Mouse (Mus musculus) left cerebral cortex, postnatal 10 days (tissue): ENCODE data around the gene Cap2. TPM values are rescaled to one million over a fixed set of nuclear protein-coding genes. Genes with fewer than 3 reads are reported as not detected.

Experiments
- DNase-seq, 2 experiments: peaks; one replicate each; pipeline ENCODE4 v3.0.0; 2021 to 2022; ENCODE audit warnings: low spot score in 2 of 2, mixed read lengths in 1 of 2; ENCODE audit errors: extremely low spot score in 1 of 2
- intact Hi-C: fragments of 180-260 bp; cut with DNase I; formaldehyde crosslinking; loops from one replicate; pipeline ENCODE4 v1.15.1; 2025
- total RNA-seq, 2 experiments: library from RNA; stranded (reverse); gene quantifications; 2 replicates each; pipeline ENCODE4 v1.2.3; 2021

The Cap2 gene
- 10 to 100 TPM; 86.0 to 95.9 TPM for total RNA-seq

DNA sequence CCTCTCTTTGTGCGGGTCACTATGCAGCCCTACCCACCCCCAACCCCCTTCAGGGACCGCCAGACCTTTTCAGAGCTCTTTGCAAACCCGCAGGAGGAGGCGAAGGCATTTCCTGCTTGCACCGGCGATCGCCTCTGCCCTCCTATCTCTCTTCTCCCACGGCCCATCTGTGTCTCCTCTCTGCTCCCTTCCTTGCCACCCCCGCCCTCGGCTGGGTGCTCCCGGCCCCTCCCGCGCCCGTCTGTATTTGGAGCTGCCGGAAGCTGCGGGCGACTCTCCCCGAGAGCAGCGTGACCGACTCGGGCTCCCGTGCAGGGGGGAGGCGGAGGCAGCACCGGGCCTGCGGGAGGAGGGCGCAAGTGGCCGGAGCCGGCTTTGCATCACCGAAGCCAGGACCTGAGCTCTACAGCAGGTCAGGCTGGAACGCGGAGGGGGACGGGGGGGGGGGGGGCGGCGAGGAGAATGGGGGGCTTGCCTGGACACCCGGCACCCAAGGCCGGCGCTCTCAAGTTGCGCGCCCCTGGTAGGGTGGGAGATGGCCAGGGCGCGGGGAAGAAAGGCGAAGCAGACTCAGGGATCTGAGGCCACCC, at the start of gene Cap2:
Gene Cap2 (plus strand): TSS at position 49 of the 590 bp plus-strand sequence.
- intact Hi-C loops: loop anchor here (5.0 to 10.0 kb wide), 2 partner anchors 80 to 163 kb away; partner anchors contain the start of gene Fam8a1

DNA sequence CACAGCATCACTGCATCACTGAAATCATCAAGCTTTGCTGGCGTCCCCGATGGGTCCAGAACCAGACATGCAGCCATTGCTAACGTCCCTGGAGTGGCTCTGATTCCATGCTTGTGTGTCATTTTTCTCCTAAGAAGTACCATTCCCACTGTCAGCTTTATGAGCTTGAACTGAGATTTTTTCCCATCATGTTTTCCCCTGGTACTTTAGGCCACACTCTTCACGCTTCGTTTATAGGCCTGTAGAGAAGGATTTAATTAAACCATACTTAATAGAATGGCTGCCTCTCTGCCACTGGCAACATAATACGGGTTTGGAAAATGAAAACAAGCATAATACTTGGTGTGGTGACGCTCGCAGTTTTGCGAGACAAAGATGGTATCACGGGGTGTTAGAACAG, 42.1 kb upstream of the Cap2 start:
- no peak for DNase-seq
- intact Hi-C loops: no loop called here

More for the DNA sequence above, at the start of gene Cap2:
- peak; percentile 61 to 87 for DNase-seq

DNA sequence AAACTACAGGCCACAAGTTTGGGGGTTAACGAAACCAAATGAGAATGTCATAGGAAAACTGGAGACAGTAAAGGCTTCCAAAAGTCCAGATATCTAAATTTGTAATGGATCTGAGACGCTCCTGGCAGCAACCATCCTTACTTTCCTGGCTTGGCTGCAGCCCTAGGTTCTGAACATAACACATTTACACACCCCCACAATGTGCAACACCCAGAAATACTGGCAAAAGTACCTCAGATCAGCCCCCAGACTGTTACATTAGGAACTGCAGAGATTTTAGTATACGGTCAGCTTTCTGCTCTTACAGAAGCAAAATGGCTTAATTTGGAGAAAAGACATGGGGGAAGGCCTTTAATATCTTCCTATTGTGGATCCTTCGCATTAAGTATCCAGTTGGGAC, 39.4 kb upstream of the Cap2 start:
- intact Hi-C loops: no loop called here
- DNase-seq: no peak

DNA sequence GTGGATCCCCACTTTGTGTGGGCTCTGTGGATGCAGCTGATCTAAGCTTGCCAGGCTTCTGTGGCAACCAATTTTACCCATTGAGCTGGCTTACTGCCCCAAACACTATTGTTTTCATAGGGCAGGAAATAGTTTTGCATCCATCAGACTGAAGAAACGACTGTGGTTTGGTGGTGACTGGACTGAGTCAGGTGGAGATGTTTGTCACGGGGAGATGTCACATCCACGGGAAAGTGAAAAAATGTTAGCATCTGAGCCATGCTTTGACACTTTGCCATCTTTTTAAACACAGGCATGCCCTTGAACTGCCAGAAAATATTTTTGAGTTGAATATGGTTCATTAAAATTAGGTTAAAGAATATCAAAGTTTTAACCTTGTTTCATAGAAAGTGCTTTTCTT, 37.9 kb upstream of the Cap2 start:
- DNase-seq: no peak
- intact Hi-C loops: no loop called here

DNA sequence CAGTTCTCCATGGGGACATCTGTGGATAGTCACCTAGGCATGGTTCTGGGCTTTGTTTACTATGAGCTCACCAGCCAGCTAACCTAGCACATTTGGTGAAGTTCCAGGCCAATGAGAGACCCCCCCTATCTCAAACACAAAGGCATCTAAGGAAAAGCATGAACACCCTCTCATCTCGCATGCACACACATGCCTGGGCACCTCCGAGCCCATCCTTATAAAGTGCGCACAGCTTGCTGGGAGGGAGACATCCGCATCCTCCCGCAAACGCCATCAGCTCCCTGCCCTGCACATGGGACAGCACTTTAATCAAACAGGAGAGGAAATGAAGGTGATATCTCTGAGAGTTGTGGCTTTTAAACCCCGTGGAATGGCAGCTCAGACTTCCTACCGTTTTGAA, 33.4 kb upstream of the Cap2 start:
- intact Hi-C loops: no loop called here
- DNase-seq: no peak

DNA sequence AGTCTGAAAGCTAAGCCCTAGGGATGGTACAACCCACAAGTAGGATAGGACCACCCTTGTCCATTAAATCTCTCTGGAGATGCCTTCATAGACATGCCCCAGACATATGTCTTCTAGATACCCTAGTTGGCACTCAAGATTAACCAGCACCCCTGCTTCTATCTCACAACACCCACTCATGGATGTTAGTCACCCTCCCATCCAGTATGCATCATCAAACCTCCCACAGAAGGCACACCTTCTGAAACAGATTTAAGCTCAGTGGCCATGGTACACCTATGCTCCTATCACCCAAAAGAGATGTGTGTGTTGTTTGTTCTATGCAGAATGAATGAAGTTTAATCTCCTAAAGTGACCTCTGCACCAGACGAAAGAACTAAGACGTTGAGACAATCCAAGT, 32.1 kb upstream of the Cap2 start:
- intact Hi-C loops: no loop called here
- DNase-seq: no peak

DNA sequence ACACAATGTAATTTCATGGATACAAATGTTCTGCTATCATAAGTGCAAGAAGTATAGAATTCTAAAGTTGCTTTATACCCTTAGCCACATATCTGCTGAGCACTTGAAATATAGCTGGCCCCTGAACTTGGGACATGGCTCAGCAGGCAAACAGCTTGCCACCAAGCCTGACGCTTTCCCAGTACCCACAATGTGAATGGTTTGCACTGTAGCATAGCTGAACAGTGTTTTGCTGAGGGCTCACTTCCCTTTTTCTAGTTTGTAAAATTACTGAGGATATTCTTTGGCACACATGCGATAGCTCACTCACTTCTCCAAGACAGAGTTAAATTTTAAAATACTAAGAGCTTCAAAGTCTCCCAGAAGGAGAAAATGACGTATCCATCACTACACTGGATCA, 20.4 kb upstream of the Cap2 start:
- intact Hi-C loops: no loop called here
- no peak for DNase-seq

DNA sequence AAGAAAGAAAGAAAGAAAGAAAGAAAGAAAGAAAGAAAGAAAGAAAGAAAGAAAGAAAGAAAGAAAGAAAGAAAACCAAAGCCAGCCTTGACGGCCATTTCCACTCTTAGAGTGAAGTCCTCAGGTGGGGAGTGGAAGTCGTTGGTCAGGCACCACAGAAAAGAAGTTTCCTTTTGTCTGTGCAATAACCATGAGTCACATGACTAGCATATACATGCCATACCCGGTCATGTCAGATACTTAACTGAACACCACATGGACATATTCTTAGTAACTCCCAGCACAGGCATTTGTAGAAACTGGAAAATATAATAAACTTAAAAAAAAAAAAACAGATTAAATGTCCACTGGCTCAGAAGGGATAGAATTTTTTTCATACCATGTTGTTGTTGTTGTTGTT, 16.0 kb upstream of the Cap2 start:
- DNase-seq: no peak
- intact Hi-C loops: no loop called here

DNA sequence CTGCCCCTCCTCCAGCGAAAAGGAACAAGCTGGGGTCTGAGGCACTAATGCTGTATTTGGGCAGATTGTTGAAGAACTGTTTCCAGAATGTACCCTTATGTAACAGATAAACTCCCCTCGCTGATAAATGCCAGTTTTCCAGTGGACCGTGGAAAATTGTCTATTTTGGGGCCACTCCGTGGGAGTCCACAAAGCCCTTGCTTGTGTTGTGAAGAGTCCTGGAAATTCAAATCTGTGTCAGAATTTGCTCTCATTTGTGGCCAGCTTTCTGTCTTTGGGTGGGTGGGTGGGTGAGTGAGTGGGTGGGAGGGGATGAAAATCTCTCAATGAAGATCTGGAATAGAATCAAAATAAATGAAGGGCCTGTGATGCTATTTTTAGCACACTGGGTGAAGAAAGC, 13.5 kb upstream of the Cap2 start:
- no peak for DNase-seq
- intact Hi-C loops: no loop called here

DNA sequence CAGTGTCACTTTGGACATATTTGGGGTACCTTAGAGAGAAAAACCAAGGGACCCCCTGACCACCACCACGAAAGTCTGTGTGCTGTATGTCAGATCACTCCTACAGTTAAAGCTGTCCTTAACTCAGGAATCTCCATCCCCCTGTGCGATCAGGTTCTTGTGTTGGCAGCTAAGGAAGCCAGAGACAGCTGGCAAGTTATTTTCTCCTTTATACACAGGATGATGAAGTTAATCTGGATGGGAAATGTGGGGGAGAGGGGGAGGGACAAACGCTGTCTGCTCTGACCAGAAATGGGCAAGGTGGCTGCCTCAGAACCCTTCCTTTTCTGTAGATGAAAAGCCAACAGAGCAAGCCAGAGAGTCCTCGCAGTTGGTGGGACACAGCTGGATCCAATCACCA, 11.0 kb upstream of the Cap2 start:
- no peak for DNase-seq
- intact Hi-C loops: no loop called here

DNA sequence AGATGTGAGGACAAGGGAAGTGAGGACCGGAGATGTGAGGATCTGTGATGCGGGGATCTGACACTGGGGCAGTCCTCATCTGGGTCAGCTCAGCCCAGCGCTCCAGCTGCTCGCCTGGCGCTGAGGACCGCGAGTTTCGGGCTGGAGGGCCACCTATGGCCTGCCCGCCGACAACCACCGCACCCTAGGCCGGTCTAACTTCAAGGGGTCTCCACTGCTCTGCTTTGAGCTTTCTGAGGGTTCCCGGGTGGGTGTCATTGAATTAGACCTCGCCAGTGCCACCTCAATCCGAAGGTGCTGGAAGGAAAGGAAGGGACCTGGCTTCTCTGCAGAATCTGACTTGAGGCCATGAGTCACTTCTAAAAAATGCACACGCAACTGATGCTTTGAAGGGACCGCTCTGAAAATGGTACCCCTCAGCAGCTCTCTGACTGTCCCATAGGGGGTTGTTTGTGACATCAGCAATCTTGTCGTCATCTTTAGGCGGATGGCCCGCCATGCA, 793 bp downstream of the Cap2 start:
- peak; percentile 21 to 40 for DNase-seq
- intact Hi-C loops: loop anchor here (5.0 to 10.0 kb wide), 2 partner anchors 80 to 162 kb away; partner anchors contain the start of gene Fam8a1

DNA sequence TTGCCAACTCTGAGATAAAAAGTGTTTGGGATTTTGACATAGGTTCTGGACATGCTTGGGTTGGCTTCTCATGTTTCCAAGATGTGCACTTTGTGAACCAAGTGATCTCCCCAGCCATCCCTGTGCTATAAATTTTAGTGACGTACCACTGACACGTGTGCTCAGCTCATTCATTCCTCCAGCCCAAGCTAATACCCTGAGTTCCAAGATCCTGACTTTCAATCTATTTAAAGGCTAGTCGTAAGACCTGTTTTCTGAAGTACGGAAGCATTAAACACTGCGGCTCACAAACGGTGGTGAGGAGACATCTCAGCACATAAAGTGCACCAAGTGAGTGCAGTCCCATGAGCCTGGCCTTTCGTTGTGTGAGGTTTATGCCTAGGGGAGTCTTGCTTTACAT, 6.3 kb downstream of the Cap2 start:
- intact Hi-C loops: loop anchor here (10.0 kb wide), 1 partner anchor 157 kb away; the partner anchor contains the start of gene Fam8a1

DNA sequence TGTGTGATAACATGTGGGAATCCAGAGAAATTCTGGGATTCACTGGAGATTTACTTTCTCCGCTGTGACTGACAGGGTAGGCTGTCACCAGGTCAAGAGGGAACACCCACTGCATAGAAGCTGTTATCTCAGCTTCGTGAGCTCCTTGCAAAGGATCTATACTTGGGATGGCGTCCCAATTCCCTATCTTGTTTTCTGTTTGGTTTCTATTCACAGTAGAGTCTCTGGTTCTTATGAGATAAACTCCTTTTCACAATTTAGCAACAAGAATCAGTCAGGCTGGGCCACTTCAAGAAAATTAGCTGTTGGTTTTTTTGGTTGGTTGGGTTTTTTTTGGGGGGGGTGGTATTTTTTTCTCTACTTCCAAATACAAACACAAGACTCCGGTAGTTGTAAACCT, 7.2 kb downstream of the Cap2 start:
- DNase-seq: no peak
- intact Hi-C loops: loop anchor here (10.0 kb wide), 1 partner anchor 156 kb away; the partner anchor contains the start of gene Fam8a1

More for the DNA sequence above, 6.3 kb downstream of the Cap2 start:
- DNase-seq: no peak

DNA sequence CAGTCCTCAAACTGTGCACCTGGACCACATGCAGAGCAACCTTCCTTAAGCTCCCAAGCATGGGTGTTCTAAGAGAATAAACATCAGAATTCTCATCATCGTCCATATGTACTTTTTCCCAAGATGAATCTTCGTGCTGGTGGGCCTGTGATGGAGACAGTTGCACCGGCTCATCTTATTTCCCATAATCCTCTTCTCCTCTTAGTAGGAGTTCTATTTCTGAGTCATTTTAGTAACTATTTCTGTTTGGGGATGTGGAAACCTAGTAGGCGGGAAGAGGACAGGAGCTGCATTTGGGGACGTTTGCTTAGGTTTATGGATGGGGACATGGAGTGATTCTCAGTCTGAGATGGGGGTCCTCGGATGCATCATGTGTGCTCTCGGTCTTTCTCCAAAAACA, 8.8 kb downstream of the Cap2 start:
- no peak for DNase-seq
- intact Hi-C loops: no loop called here

DNA sequence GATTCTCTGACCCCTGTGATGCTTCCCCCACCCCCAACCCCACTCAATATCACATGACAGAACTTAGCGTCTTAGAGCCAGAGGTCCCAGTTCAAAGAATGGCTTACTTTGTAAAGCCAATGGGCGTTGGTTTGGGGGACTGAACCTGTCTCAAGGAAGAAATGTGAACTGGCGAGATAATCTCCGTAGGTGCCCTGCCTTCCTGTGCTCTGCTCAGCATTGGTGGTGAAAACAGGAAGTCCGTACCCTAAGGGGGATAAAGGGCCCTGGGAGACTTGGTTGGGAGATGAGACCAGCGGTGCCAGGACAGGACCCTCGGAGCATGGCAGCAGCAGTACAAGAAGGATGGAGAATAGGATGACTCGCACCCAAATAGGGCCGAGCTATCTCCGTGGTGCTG, 12.8 kb downstream of the Cap2 start:
- intact Hi-C loops: no loop called here
- no peak for DNase-seq

DNA sequence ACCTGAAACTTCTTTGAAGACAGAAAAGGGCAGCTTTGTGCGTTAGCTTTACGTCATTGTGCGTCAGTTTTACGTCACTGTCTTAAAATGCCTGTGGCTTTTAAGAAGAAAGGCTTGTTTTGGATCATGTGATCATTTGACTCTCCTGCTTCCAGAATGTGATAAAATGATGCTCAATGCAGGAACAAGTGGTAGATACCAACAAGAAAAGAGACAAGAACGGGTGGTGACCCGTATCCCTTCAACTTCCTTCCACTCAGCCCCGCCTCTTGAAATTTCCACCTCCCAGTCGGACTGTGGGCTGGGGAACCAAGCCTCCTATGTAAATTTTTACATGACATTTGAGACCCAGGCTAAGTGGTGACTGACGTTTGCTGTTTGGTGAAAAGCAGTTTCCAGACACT, 13.5 kb downstream of the Cap2 start:
- DNase-seq: no peak
- intact Hi-C loops: no loop called here

DNA sequence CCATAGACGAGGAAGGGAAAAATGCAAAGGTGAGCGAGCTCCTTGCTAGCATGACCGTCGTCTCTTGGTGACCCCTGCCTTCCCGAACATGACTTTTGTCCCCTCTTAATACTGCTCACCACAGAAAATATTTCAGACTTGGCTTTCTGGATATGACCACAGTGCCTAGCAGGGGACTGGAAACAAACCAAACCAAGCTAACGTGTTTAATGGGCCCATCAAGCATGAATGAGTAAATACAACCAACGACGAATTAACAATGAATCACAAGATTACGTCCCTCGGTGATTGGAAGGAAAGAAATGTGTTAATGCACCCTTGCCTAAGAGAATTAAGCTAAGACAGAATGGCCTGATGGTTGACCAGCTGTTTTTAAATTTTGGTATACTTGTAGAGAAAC, 13.9 kb downstream of the Cap2 start:
- intact Hi-C loops: no loop called here
- no peak for DNase-seq

DNA sequence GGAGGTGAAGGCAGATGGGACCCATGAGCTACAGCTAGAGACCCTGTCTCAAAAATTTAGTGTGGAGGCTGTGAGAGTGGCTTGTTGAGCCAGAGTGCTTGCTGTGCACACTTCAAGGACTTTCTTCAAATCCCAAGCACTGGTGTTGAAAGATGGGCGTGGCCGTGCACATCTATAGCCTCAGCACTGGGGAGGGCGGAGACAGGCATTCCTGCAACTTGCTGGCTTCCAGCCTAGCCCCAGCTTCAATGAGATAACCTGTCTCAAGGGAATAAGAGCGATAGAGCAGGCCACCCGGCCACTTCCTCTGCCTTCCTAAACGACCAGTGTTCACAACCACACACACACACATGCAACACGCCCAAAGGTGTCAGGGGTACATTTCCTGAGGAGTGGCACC, 14.5 kb downstream of the Cap2 start:
- intact Hi-C loops: no loop called here

DNA sequence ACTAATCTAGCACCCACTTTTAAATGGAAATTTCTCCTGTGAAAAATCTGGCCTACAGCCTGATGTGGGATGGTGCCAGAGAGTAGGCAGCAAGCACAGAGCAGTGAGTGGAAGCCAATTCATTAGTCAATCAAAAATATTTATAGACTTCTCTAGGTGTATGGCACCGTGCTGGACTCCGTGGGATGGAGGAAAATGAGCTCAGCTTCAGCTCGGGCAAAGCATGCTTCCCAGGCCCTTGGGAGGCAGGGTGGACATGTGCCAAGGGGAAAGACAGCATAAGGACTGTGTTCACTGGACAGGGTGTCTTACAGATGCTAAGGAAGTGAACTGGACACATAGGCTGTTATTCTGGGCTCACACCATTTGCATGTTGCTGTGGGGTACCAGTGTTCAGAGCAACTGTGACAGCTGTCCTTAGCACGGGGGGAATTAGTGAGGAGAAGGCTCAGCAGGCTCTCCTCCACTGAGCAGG, 15.6 kb downstream of the Cap2 start:
- intact Hi-C loops: no loop called here
- DNase-seq: peak; percentile 69 to 79

More for the DNA sequence above, 14.5 kb downstream of the Cap2 start:
- DNase-seq: no peak

DNA sequence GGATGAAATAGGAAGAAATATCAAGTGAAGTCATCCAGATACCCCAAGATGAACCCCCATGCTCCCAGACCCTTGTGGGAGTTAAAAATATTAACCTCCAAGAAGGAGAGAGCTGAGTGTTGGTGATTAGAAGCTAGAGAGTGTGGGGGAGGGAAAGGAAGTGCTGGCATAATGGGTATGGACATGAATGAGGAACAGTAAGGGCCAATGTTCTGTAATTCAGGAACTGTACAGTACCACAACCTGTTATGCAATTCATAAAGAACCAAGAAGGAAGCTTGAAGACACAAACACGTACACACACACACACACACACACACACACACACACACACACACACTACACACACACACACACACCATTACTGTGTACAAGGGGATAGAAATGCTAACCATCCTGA, 19.8 kb downstream of the Cap2 start:
- intact Hi-C loops: no loop called here
- no peak for DNase-seq

DNA sequence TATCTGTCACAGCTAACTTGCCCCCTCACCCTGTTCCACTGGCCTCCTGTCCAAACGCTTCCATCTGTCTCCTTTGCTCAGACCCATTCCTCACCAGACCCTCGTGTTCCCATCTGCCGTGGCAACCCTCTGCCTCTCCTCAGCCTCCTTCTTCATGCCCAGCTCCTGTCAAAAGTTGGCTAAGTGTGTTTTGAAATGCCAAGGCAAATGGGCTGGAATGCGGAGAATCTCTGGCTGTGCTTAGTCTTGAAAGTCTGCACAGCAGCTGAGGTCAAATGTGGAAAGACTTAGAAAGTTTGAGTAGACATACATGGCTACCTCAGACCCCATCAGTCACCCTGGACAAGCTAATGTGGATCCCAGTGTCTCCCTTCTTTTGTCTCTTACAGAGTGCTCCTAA, 21.1 kb downstream of the Cap2 start:
- intact Hi-C loops: no loop called here
- no peak for DNase-seq
